Mouse (Mus musculus) heart, postnatal 14 days (tissue): ENCODE measurements at regions not wholly inside any gene's neighbourhood (a gene's known extent, or its start where the extent isn't known, plus 50 kb on each side); places are given as distances from the start of the nearest gene placed in this dataset.
A peak's percentile ranks its signal among the peaks of the same experiment; 100 is the strongest.
"Not testable (repeated sequence)": the region's sequence is repeated elsewhere in the genome, so short reads cannot be mapped to it uniquely, and the experiment has no call there.

Experiments used
- DNase-seq, 2 experiments: peaks; one replicate each; pipeline ENCODE4 v3.0.0; 2021 to 2022
- intact Hi-C: fragments of 180-260 bp; cut with DNase I; formaldehyde crosslinking; loops from one replicate; pipeline ENCODE4 v1.15.1; 2025

GRCm38 (mm10) chr1:85451701-85452100 is 123.8 kb upstream of the G530012D18Rik start:
- DNase-seq, intact Hi-C loops: not testable (repeated sequence)

GRCm38 (mm10) chr1:85453350-85453749 is 122.1 kb upstream of the G530012D18Rik start:
- DNase-seq, intact Hi-C loops: not testable (repeated sequence)

- intact Hi-C loops, DNase-seq: not testable (repeated sequence)
Observed at GRCm38 (mm10) chr1:85456671-85457070, 118.8 kb upstream of the G530012D18Rik start.

- intact Hi-C loops, DNase-seq: not testable (repeated sequence)
Observed at GRCm38 (mm10) chr1:85457731-85458130, 117.7 kb upstream of the G530012D18Rik start.

- DNase-seq, intact Hi-C loops: not testable (repeated sequence)
Observed at GRCm38 (mm10) chr1:85462121-85462520, 113.4 kb upstream of the G530012D18Rik start.

- intact Hi-C loops, DNase-seq: not testable (repeated sequence)
Observed at GRCm38 (mm10) chr1:85479117-85479516, 96.4 kb upstream of the G530012D18Rik start.

GRCm38 (mm10) chr1:85484985-85485384 is 90.5 kb upstream of the G530012D18Rik start:
- intact Hi-C loops, DNase-seq: not testable (repeated sequence)

GRCm38 (mm10) chr1:85499931-85500330 is 75.5 kb upstream of the G530012D18Rik start:
- DNase-seq, result not testable (repeated sequence)

GRCm38 (mm10) chr1:85501278-85501677 is 74.2 kb upstream of the G530012D18Rik start:
- peak in 1 of 2 experiments; percentile 1 for DNase-seq
- intact Hi-C loops, result not testable (repeated sequence)

More at GRCm38 (mm10) chr1:85499931-85500330, 75.5 kb upstream of the G530012D18Rik start:
- intact Hi-C loops, result not testable (repeated sequence)
